Mouse (Mus musculus) spleen, postnatal 36 days (tissue): ENCODE measurements around the gene Tex48.

ENCODE experiments used
- DNase-seq, 2 experiments: peaks; one replicate each; pipeline ENCODE4 v3.0.0; 2022; ENCODE audit warnings: low spot score in 2 of 2, mixed read lengths in 1 of 2

Tex48 gene

GRCm38 (mm10) chr4:63622378-63622835 lies at the start of gene Tex48:
Tex48 (minus strand) TSS chr4:63622428.
- peak in 1 of 2 experiments; percentile 18 for DNase-seq

- peak; percentile 66 to 70 for DNase-seq
Measured at GRCm38 (mm10) chr4:63668255-63668654, 46.0 kb upstream of the Tex48 start.

GRCm38 (mm10) chr4:63665738-63666137 lies 43.5 kb upstream of the Tex48 start:
- no peak for DNase-seq

GRCm38 (mm10) chr4:63663279-63663678 lies 41.1 kb upstream of the Tex48 start, which contains the start of gene Gm11214:
Gm11214 (minus strand) TSS chr4:63663379.
- DNase-seq: no peak

GRCm38 (mm10) chr4:63661857-63662256 lies 39.6 kb upstream of the Tex48 start:
- no peak for DNase-seq

GRCm38 (mm10) chr4:63661426-63661825 lies 39.2 kb upstream of the Tex48 start:
- no peak for DNase-seq

GRCm38 (mm10) chr4:63659775-63660174 lies 37.5 kb upstream of the Tex48 start:
- no peak for DNase-seq

GRCm38 (mm10) chr4:63659086-63659485 lies 36.9 kb upstream of the Tex48 start:
- DNase-seq: no peak

GRCm38 (mm10) chr4:63654381-63654780 lies 32.2 kb upstream of the Tex48 start:
- DNase-seq: no peak

- DNase-seq: no peak
Measured at GRCm38 (mm10) chr4:63643956-63644726, 21.9 kb upstream of the Tex48 start.

GRCm38 (mm10) chr4:63639842-63640241 lies 17.6 kb upstream of the Tex48 start:
- DNase-seq: no peak

- DNase-seq: no peak
Measured at GRCm38 (mm10) chr4:63638603-63639002, 16.4 kb upstream of the Tex48 start.

- no peak for DNase-seq
Measured at GRCm38 (mm10) chr4:63633181-63633580, 11.0 kb upstream of the Tex48 start.

GRCm38 (mm10) chr4:63627111-63627510 lies 4.9 kb upstream of the Tex48 start:
- DNase-seq: no peak

- DNase-seq: no peak
Measured at GRCm38 (mm10) chr4:63625563-63626080, 3.4 kb upstream of the Tex48 start.

GRCm38 (mm10) chr4:63621861-63622260 lies 367 bp downstream of the Tex48 start:
- no peak for DNase-seq

- no peak for DNase-seq
Measured at GRCm38 (mm10) chr4:63608391-63608790, 13.8 kb downstream of the Tex48 start.

- DNase-seq: no peak
Measured at GRCm38 (mm10) chr4:63605968-63606367, 16.3 kb downstream of the Tex48 start.

GRCm38 (mm10) chr4:63605545-63605944 lies 16.7 kb downstream of the Tex48 start:
- no peak for DNase-seq

GRCm38 (mm10) chr4:63604945-63605344 lies 17.3 kb downstream of the Tex48 start, which contains the start of gene Gm11213:
Gm11213 (minus strand) TSS chr4:63605261.
- DNase-seq: no peak

- no peak for DNase-seq
Measured at GRCm38 (mm10) chr4:63601263-63601662, 21.0 kb downstream of the Tex48 start.

- DNase-seq: no peak
Measured at GRCm38 (mm10) chr4:63600786-63601185, 21.4 kb downstream of the Tex48 start.

GRCm38 (mm10) chr4:63596010-63596409 lies 26.2 kb downstream of the Tex48 start:
- no peak for DNase-seq
